Mouse (Mus musculus): ENCODE results near the gene Tnfrsf23. TPM values are rescaled to one million over a fixed set of nuclear protein-coding genes. Genes with fewer than 3 reads are reported as not detected.
"Not testable (repeated sequence)": the region's sequence is repeated elsewhere in the genome, so short reads cannot be mapped to it uniquely, and the experiment has no call there.

Tnfrsf23 gene
- polyA plus RNA-seq, 1 experiment from 2014 or later, result 1.4 TPM

- Histone ChIP-seq H3K27ac (ENCODE audit: low read length) (no peak overlapping the region), H3K27me3 (replicated peaks; ENCODE audit: control insufficient read depth, insufficient read depth, low read length) (no peaks in the 10 kb centered on the region), H3K4me1 (ENCODE audit: control insufficient read depth, insufficient read depth, low read length) (no peaks in the 10 kb centered on the region), H3K36me3 (ENCODE audit: control insufficient read depth, insufficient read depth, low read length) (no peaks in the 10 kb centered on the region), H3K9me3 (ENCODE audit: control insufficient read depth, low read length) (no peaks in the 10 kb centered on the region), H3K4me3 (ENCODE audit: low read length) (no peak overlapping the region), H3K4me2 (ENCODE audit: low read depth, low read length) (no peak overlapping the region), H3K9ac (ENCODE audit: low read depth, low read length) (no peak overlapping the region)
- ATAC-seq, result no peak
These were observed 24.9 kb downstream of the Tnfrsf23 start for GRCm38 (mm10) chr7:143660797-143661196.

- H3K4me3 ChIP-seq (ENCODE audit: low read length); H3K4me2 ChIP-seq (ENCODE audit: low read depth, low read length); H3K27me3 ChIP-seq (replicated peaks; ENCODE audit: control insufficient read depth, insufficient read depth, low read length); H3K36me3 ChIP-seq (ENCODE audit: control insufficient read depth, insufficient read depth, low read length); H3K9ac ChIP-seq (ENCODE audit: low read depth, low read length); H3K4me1 ChIP-seq (ENCODE audit: control insufficient read depth, insufficient read depth, low read length); H3K27ac ChIP-seq (ENCODE audit: low read length); H3K9me3 ChIP-seq (ENCODE audit: control insufficient read depth, low read length): not testable (repeated sequence)
- 56% methylated on average over 10 of the region's 10 CpGs for WGBS
- peak; percentile 27; the same call in 1 of the 2 replicates for ATAC-seq
These were observed 35.8 kb downstream of the Tnfrsf23 start for GRCm38 (mm10) chr7:143649769-143650346.

GRCm38 (mm10) chr7:143649034-143649768 lies 36.5 kb downstream of the Tnfrsf23 start, which contains the start of gene Tnfrsf22:
Gene Tnfrsf22, minus strand, starts transcription at chr7:143649661.
- Histone ChIP-seq H3K9me3 (ENCODE audit: control insufficient read depth, low read length) (no peaks in the 10 kb centered on the region; the same call in 1 of the 2 replicates), H3K4me2 (ENCODE audit: low read depth, low read length) (peak within 1 kb of the TSS; percentile 79), H3K4me1 (ENCODE audit: control insufficient read depth, insufficient read depth, low read length) (no peaks in the 10 kb centered on the region), H3K27ac (ENCODE audit: low read length) (no peak within 1 kb of the TSS), H3K4me3 (ENCODE audit: low read length) (peak within 1 kb of the TSS; percentile 58), H3K27me3 (replicated peaks; ENCODE audit: control insufficient read depth, insufficient read depth, low read length) (no peaks in the 10 kb centered on the region), H3K36me3 (ENCODE audit: control insufficient read depth, insufficient read depth, low read length) (no peaks in the 10 kb centered on the region), H3K9ac (ENCODE audit: low read depth, low read length) (peak within 1 kb of the TSS; percentile 66)
- WGBS, result 4% methylated on average over 39 of the region's 39 CpGs
- ATAC-seq, result peak; percentile 99

GRCm38 (mm10) chr7:143643949-143644348 lies 41.7 kb downstream of the Tnfrsf23 start:
- not testable (repeated sequence) for ATAC-seq; H3K4me2 ChIP-seq (ENCODE audit: low read depth, low read length); H3K36me3 ChIP-seq (ENCODE audit: control insufficient read depth, insufficient read depth, low read length); H3K4me1 ChIP-seq (ENCODE audit: control insufficient read depth, insufficient read depth, low read length); H3K9me3 ChIP-seq (ENCODE audit: control insufficient read depth, low read length); H3K27ac ChIP-seq (ENCODE audit: low read length); H3K27me3 ChIP-seq (replicated peaks; ENCODE audit: control insufficient read depth, insufficient read depth, low read length); H3K9ac ChIP-seq (ENCODE audit: low read depth, low read length); H3K4me3 ChIP-seq (ENCODE audit: low read length)
- 79% methylated on average over 2 of the region's 2 CpGs for WGBS

GRCm38 (mm10) chr7:143636674-143637073 lies 49.0 kb downstream of the Tnfrsf23 start:
- H3K9ac ChIP-seq (ENCODE audit: low read depth, low read length), result no peak overlapping the region
- H3K36me3 ChIP-seq (ENCODE audit: control insufficient read depth, insufficient read depth, low read length), result no peaks in the 10 kb centered on the region
- WGBS, result 94% methylated on average over 1 of the region's 1 CpGs
- no peak overlapping the region for H3K27ac ChIP-seq (ENCODE audit: low read length)
- no peaks in the 10 kb centered on the region for H3K4me1 ChIP-seq (ENCODE audit: control insufficient read depth, insufficient read depth, low read length)
- peaks cover 4% of the 10 kb centered on the region; the same call in 1 of the 2 replicates for H3K9me3 ChIP-seq (ENCODE audit: control insufficient read depth, low read length)
- ATAC-seq, result no peak
- H3K4me2 ChIP-seq (ENCODE audit: low read depth, low read length), result no peak overlapping the region
- no peak overlapping the region for H3K4me3 ChIP-seq (ENCODE audit: low read length)
- no peaks in the 10 kb centered on the region for H3K27me3 ChIP-seq (replicated peaks; ENCODE audit: control insufficient read depth, insufficient read depth, low read length)

GRCm38 (mm10) chr7:143631503-143631902 lies 54.2 kb downstream of the Tnfrsf23 start:
- WGBS, result 60% methylated on average over 2 of the region's 2 CpGs
- H3K9ac ChIP-seq (ENCODE audit: low read depth, low read length), result no peak overlapping the region
- H3K4me2 ChIP-seq (ENCODE audit: low read depth, low read length), result no peak overlapping the region
- peaks cover 4% of the 10 kb centered on the region; the same call in 1 of the 2 replicates for H3K9me3 ChIP-seq (ENCODE audit: control insufficient read depth, low read length)
- H3K36me3 ChIP-seq (ENCODE audit: control insufficient read depth, insufficient read depth, low read length), result no peaks in the 10 kb centered on the region
- no peaks in the 10 kb centered on the region for H3K27me3 ChIP-seq (replicated peaks; ENCODE audit: control insufficient read depth, insufficient read depth, low read length)
- ATAC-seq, result no peak
- H3K4me3 ChIP-seq (ENCODE audit: low read length), result no peak overlapping the region
- no peaks in the 10 kb centered on the region for H3K4me1 ChIP-seq (ENCODE audit: control insufficient read depth, insufficient read depth, low read length)
- H3K27ac ChIP-seq (ENCODE audit: low read length), result no peak overlapping the region

- Histone ChIP-seq H3K4me1 (ENCODE audit: control insufficient read depth, insufficient read depth, low read length) (no peaks in the 10 kb centered on the region), H3K9ac (ENCODE audit: low read depth, low read length) (no peak overlapping the region), H3K27ac (ENCODE audit: low read length) (no peak overlapping the region), H3K36me3 (ENCODE audit: control insufficient read depth, insufficient read depth, low read length) (no peaks in the 10 kb centered on the region), H3K4me3 (ENCODE audit: low read length) (no peak overlapping the region), H3K4me2 (ENCODE audit: low read depth, low read length) (no peak overlapping the region), H3K9me3 (ENCODE audit: control insufficient read depth, low read length) (peaks cover 4% of the 10 kb centered on the region; the same call in 1 of the 2 replicates), H3K27me3 (replicated peaks; ENCODE audit: control insufficient read depth, insufficient read depth, low read length) (no peaks in the 10 kb centered on the region)
- WGBS, result 28% methylated on average over 1 of the region's 1 CpGs
- no peak for ATAC-seq
These were observed 56.2 kb downstream of the Tnfrsf23 start for GRCm38 (mm10) chr7:143629501-143629900.

GRCm38 (mm10) chr7:143628540-143628939 lies 57.1 kb downstream of the Tnfrsf23 start, which contains the start of gene Tnfrsf26:
Gene Tnfrsf26, minus strand, starts transcription at chr7:143628722.
- Histone ChIP-seq H3K9me3 (ENCODE audit: control insufficient read depth, low read length) (peaks cover 4% of the 10 kb centered on the region; the same call in 1 of the 2 replicates), H3K4me2 (ENCODE audit: low read depth, low read length) (no peak within 1 kb of the TSS), H3K9ac (ENCODE audit: low read depth, low read length) (no peak within 1 kb of the TSS), H3K36me3 (ENCODE audit: control insufficient read depth, insufficient read depth, low read length) (no peaks in the 10 kb centered on the region), H3K27ac (ENCODE audit: low read length) (no peak within 1 kb of the TSS), H3K4me3 (ENCODE audit: low read length) (no peak within 1 kb of the TSS), H3K4me1 (ENCODE audit: control insufficient read depth, insufficient read depth, low read length) (no peaks in the 10 kb centered on the region), H3K27me3 (replicated peaks; ENCODE audit: control insufficient read depth, insufficient read depth, low read length) (no peaks in the 10 kb centered on the region)
- WGBS, result 100% methylated on average over 1 of the region's 1 CpGs
- ATAC-seq, result no peak

GRCm38 (mm10) chr7:143627555-143628286 lies 58.0 kb downstream of the Tnfrsf23 start:
- Histone ChIP-seq H3K4me3 (ENCODE audit: low read length) (no peak overlapping the region), H3K27me3 (replicated peaks; ENCODE audit: control insufficient read depth, insufficient read depth, low read length) (no peaks in the 10 kb centered on the region), H3K4me1 (ENCODE audit: control insufficient read depth, insufficient read depth, low read length) (no peaks in the 10 kb centered on the region), H3K4me2 (ENCODE audit: low read depth, low read length) (no peak overlapping the region), H3K9ac (ENCODE audit: low read depth, low read length) (no peak overlapping the region), H3K36me3 (ENCODE audit: control insufficient read depth, insufficient read depth, low read length) (no peaks in the 10 kb centered on the region), H3K27ac (ENCODE audit: low read length) (no peak overlapping the region), H3K9me3 (ENCODE audit: control insufficient read depth, low read length) (no peaks in the 10 kb centered on the region)
- no peak for ATAC-seq
- WGBS, result 60% methylated on average over 10 of the region's 10 CpGs

All from intestine, embryonic 16.5 days (tissue).